Mouse (Mus musculus) E14TG2a.4 (cell line): ENCODE results near the gene Pecr.

ENCODE experiments used
- CTCF ChIP-seq: conservative IDR thresholded peaks from 2 replicates; pipeline ENCODE4 v1.5.1; 2014; ENCODE audit warnings: low read length
- NANOG ChIP-seq: IDR thresholded peaks from 2 replicates; pipeline ENCODE4 v1.6.1; 2014; ENCODE audit warnings: borderline replicate concordance, low read length, mixed read lengths
- POU5F1 ChIP-seq: IDR thresholded peaks from 2 replicates; pipeline ENCODE4 v1.6.1; 2014; ENCODE audit warnings: low read length, borderline replicate concordance

DNA sequence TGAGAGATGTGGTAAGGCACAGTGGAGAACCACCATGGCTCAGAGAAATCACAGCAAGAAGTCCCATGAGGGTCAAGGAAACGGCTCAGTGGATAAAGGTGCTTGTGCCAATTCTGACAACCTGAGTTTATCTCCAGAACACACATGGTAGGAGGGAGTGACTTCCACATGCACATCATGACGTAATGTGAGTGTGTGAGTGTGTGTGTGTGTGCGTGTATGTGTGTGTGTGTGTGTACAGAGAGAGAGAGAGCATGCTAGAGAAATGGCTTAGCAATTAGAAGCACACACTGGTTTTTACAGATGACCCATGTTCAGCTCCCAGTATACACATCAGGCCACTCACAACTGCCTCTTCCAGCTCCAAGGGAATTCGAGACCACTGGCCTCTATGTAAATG, 68.9 kb downstream of the Pecr start:
- TF ChIP-seq CTCF (no peak), POU5F1 (no peak), NANOG (no peak)
